Mouse (Mus musculus): ENCODE results near the gene 2310057M21Rik. TPM values are rescaled to one million over a fixed set of nuclear protein-coding genes. Genes with fewer than 3 reads are reported as not detected.

The 2310057M21Rik gene
- polyA plus RNA-seq, 1 experiment from 2014 or later = 24.8 TPM

GRCm38 (mm10) chr7:131364131-131364530 is 1.6 kb upstream of the 2310057M21Rik start:
- 93% methylated on average over 8 of the region's 8 CpGs for whole genome bisulfite sequencing
- H3K4me1 ChIP-seq = peaks cover 11% of the 10 kb centered on the region
- H3K4me3 ChIP-seq = no peak overlapping the region
- no peak overlapping the region for H3K4me2 ChIP-seq (replicated peaks)
- H3K27ac ChIP-seq = no peak overlapping the region
- no peak for ATAC-seq (ENCODE audit: low FRiP score, low read depth)
- H3K27me3 ChIP-seq = no peaks in the 10 kb centered on the region
- H3K36me3 ChIP-seq = peaks cover 5% of the 10 kb centered on the region
- H3K9ac ChIP-seq = no peak overlapping the region
- no peaks in the 10 kb centered on the region for H3K9me3 ChIP-seq

GRCm38 (mm10) chr7:131362269-131362614 is 317 bp downstream of the 2310057M21Rik start:
- Histone ChIP-seq H3K4me2 (replicated peaks) (peak overlapping the region; percentile 88), H3K27ac (peak overlapping the region; percentile 92), H3K4me1 (peaks cover 11% of the 10 kb centered on the region), H3K36me3 (peaks cover 23% of the 10 kb centered on the region), H3K4me3 (peak overlapping the region; percentile 88), H3K27me3 (no peaks in the 10 kb centered on the region), H3K9me3 (no peaks in the 10 kb centered on the region), H3K9ac (peak overlapping the region; percentile 94)
- peak; percentile 82 for ATAC-seq (ENCODE audit: low FRiP score, low read depth)
- WGBS = 2% methylated on average over 35 of the region's 35 CpGs

- Histone ChIP-seq H3K27ac (no peak overlapping the region), H3K4me3 (no peak overlapping the region), H3K9me3 (no peaks in the 10 kb centered on the region), H3K4me1 (peaks cover 3% of the 10 kb centered on the region), H3K4me2 (replicated peaks) (no peak overlapping the region), H3K36me3 (peaks cover 60% of the 10 kb centered on the region), H3K9ac (no peak overlapping the region), H3K27me3 (no peaks in the 10 kb centered on the region)
- ATAC-seq (ENCODE audit: low FRiP score, low read depth) = no peak
- 96% methylated on average over 13 of the region's 13 CpGs for WGBS
Observed at GRCm38 (mm10) chr7:131356105-131356504, 6.5 kb downstream of the 2310057M21Rik start.

GRCm38 (mm10) chr7:131345856-131346541 is 16.6 kb downstream of the 2310057M21Rik start:
- no peak overlapping the region for H3K4me2 ChIP-seq (replicated peaks)
- H3K9ac ChIP-seq = no peak overlapping the region
- H3K36me3 ChIP-seq = peaks cover 74% of the 10 kb centered on the region
- no peak overlapping the region for H3K4me3 ChIP-seq
- no peaks in the 10 kb centered on the region for H3K9me3 ChIP-seq
- H3K27me3 ChIP-seq = no peaks in the 10 kb centered on the region
- 78% methylated on average over 7 of the region's 7 CpGs for WGBS
- H3K4me1 ChIP-seq = no peaks in the 10 kb centered on the region
- no peak overlapping the region for H3K27ac ChIP-seq
- no peak for ATAC-seq (ENCODE audit: low FRiP score, low read depth)

DNA sequence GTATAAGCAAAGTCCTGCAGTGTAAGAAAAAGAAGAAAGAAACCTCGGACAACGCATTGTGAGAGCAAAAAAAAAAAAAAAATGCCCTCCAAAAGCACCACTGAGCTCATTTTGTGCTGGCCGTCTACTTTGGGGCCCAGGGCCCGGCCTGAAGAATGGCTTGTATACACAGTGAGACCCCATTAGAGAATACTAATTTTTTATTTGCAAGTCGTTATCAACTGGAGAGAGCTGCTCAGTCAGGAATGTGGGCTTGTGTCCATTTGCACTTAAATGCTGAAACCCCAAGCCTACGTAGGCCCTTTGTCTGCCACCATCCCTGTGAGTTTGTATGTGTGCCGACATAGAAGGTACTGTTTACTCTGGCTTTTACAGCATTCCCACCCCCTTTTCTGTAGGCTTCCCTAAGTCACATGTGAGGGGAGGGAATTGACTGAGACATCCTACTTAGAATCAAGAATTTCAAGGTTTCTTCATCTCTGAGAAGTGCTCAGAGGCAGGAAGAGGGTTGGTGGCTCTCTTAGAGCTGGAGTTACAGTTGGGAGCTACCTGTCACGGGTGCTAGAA is 25.0 kb downstream of the 2310057M21Rik start:
- ATAC-seq (ENCODE audit: low FRiP score, low read depth) = no peak
- Histone ChIP-seq H3K9me3 (no peaks in the 10 kb centered on the region), H3K27ac (no peak overlapping the region), H3K4me3 (no peak overlapping the region), H3K27me3 (no peaks in the 10 kb centered on the region), H3K4me1 (no peaks in the 10 kb centered on the region), H3K36me3 (peaks cover 26% of the 10 kb centered on the region), H3K9ac (no peak overlapping the region), H3K4me2 (replicated peaks) (no peak overlapping the region)
- WGBS = 61% methylated on average over 8 of the region's 8 CpGs

GRCm38 (mm10) chr7:131333564-131333963 is 29.0 kb downstream of the 2310057M21Rik start, which contains the start of gene Fam24a:
TSS of gene Fam24a (plus strand) at chr7:131333864.
- Histone ChIP-seq H3K4me3 (no peak within 1 kb of the TSS), H3K27ac (no peak within 1 kb of the TSS), H3K27me3 (no peaks in the 10 kb centered on the region), H3K4me2 (replicated peaks) (no peak within 1 kb of the TSS), H3K9me3 (no peaks in the 10 kb centered on the region), H3K9ac (no peak within 1 kb of the TSS), H3K4me1 (no peaks in the 10 kb centered on the region), H3K36me3 (no peaks in the 10 kb centered on the region)
- no peak for ATAC-seq (ENCODE audit: low FRiP score, low read depth)
- WGBS = 58% methylated on average over 1 of the region's 1 CpGs

GRCm38 (mm10) chr7:131331688-131332087 is 30.9 kb downstream of the 2310057M21Rik start:
- no peaks in the 10 kb centered on the region for H3K4me1 ChIP-seq
- no peak overlapping the region for H3K27ac ChIP-seq
- H3K36me3 ChIP-seq = no peaks in the 10 kb centered on the region
- no peaks in the 10 kb centered on the region for H3K9me3 ChIP-seq
- no peak overlapping the region for H3K9ac ChIP-seq
- no peaks in the 10 kb centered on the region for H3K27me3 ChIP-seq
- 68% methylated on average over 2 of the region's 2 CpGs for WGBS
- no peak overlapping the region for H3K4me3 ChIP-seq
- ATAC-seq (ENCODE audit: low FRiP score, low read depth) = no peak
- no peak overlapping the region for H3K4me2 ChIP-seq (replicated peaks)

DNA sequence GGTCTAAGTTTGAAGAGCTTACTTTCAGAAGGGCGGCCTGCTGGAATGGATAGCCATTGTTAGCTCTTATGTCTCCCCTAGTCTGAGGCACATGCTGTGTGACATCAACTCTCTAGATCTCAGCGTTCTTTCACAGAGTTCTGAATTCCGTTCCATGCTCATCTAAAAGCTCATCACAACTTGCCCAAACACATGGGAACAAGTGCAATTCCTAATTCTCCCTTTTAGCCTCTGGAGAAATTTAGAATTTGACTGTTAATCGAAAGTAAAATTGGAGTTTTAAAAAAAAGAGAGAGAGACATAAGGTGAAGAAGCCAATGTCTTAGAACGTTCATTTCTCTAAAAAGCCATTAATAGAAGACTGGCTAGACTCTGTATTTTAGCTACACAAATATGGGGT is 33.1 kb downstream of the 2310057M21Rik start, which contains the start of gene Fam24b:
Gene Fam24b (minus strand): TSS at position 101 of the 400 bp plus-strand sequence.
- no peak within 1 kb of the TSS for H3K4me2 ChIP-seq (replicated peaks)

GRCm38 (mm10) chr7:131327054-131327453 is 35.5 kb downstream of the 2310057M21Rik start:
- WGBS = 83% methylated on average over 5 of the region's 5 CpGs

More for the DNA sequence above, 33.1 kb downstream of the 2310057M21Rik start, which contains the start of gene Fam24b:
- no peak within 1 kb of the TSS for H3K4me3 ChIP-seq
- 91% methylated on average over 5 of the region's 5 CpGs for WGBS
- ATAC-seq (ENCODE audit: low FRiP score, low read depth) = no peak
- H3K27me3 ChIP-seq = no peaks in the 10 kb centered on the region
- no peaks in the 10 kb centered on the region for H3K9me3 ChIP-seq
- H3K4me1 ChIP-seq = no peaks in the 10 kb centered on the region
- H3K36me3 ChIP-seq = no peaks in the 10 kb centered on the region
- no peak within 1 kb of the TSS for H3K9ac ChIP-seq
- no peak within 1 kb of the TSS for H3K27ac ChIP-seq

GRCm38 (mm10) chr7:131322192-131322591 is 40.4 kb downstream of the 2310057M21Rik start, which contains the start of gene Cuzd1:
TSS of gene Cuzd1 (minus strand) at chr7:131322292.
- no peak within 1 kb of the TSS for H3K4me2 ChIP-seq (replicated peaks)
- no peaks in the 10 kb centered on the region for H3K4me1 ChIP-seq
- no peak within 1 kb of the TSS for H3K9ac ChIP-seq
- no peak within 1 kb of the TSS for H3K27ac ChIP-seq
- no peaks in the 10 kb centered on the region for H3K27me3 ChIP-seq
- H3K4me3 ChIP-seq = no peak within 1 kb of the TSS
- 77% methylated on average over 2 of the region's 2 CpGs for WGBS
- no peaks in the 10 kb centered on the region for H3K9me3 ChIP-seq
- no peaks in the 10 kb centered on the region for H3K36me3 ChIP-seq
- no peak for ATAC-seq (ENCODE audit: low FRiP score, low read depth)

More at GRCm38 (mm10) chr7:131327054-131327453, 35.5 kb downstream of the 2310057M21Rik start:
- H3K27ac ChIP-seq = no peak overlapping the region
- H3K9me3 ChIP-seq = no peaks in the 10 kb centered on the region
- H3K4me1 ChIP-seq = no peaks in the 10 kb centered on the region
- H3K4me3 ChIP-seq = no peak overlapping the region
- no peak for ATAC-seq (ENCODE audit: low FRiP score, low read depth)
- no peak overlapping the region for H3K4me2 ChIP-seq (replicated peaks)
- H3K36me3 ChIP-seq = no peaks in the 10 kb centered on the region
- no peaks in the 10 kb centered on the region for H3K27me3 ChIP-seq
- no peak overlapping the region for H3K9ac ChIP-seq

DNA sequence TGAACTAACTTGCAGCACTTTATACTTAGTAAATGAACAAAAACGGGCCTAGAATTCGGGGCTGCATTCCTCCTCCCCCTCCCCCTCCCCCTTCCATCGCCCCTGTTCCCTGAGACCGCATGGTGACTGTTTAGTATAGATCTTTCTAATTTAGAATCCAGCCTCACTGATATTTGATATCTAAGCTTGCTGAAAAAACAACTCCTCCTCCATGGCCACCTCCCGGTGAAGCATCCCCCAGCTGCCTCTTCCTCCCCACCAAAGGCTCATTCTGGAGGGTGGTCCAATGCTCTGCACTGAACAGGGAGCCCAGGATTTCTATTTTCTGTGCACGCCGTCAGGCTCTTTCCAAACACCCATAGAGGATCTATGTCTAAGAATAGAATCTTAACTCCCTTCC is 44.2 kb downstream of the 2310057M21Rik start:
- Histone ChIP-seq H3K4me3 (no peak overlapping the region), H3K4me1 (no peaks in the 10 kb centered on the region), H3K9ac (no peak overlapping the region), H3K9me3 (no peaks in the 10 kb centered on the region), H3K27ac (no peak overlapping the region), H3K27me3 (no peaks in the 10 kb centered on the region), H3K36me3 (no peaks in the 10 kb centered on the region), H3K4me2 (replicated peaks) (no peak overlapping the region)
- ATAC-seq (ENCODE audit: low FRiP score, low read depth) = no peak
- 69% methylated on average over 5 of the region's 7 CpGs for WGBS

DNA sequence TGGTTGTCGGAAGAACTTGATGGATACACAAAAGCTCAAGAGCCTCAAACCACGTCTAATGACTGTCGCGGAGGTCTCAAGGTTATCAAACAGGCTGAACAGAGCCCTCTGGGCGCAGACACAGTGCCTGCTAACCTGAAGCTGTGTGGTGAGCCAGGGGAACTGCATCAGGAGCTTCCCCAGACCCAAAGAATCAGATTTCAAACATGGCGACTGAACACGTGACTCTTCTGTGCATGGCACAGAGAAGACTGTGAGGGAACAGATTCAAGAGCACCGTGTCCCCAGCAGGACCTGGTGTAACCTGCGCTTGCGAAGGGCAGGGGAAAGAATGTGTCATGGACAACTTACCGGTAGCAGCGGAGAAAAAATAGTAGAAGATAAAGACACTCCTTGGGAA is 45.0 kb downstream of the 2310057M21Rik start:
- H3K9ac ChIP-seq = no peak overlapping the region
- no peak overlapping the region for H3K27ac ChIP-seq
- no peaks in the 10 kb centered on the region for H3K27me3 ChIP-seq
- 65% methylated on average over 12 of the region's 12 CpGs for WGBS
- no peaks in the 10 kb centered on the region for H3K9me3 ChIP-seq
- no peaks in the 10 kb centered on the region for H3K4me1 ChIP-seq
- no peak for ATAC-seq (ENCODE audit: low FRiP score, low read depth)
- no peak overlapping the region for H3K4me3 ChIP-seq
- H3K36me3 ChIP-seq = no peaks in the 10 kb centered on the region
- no peak overlapping the region for H3K4me2 ChIP-seq (replicated peaks)

All from limb, embryonic 13.5 days (tissue).